Mouse (Mus musculus): Measurements from ENCODE around the gene Zbtb11.

GRCm38 (mm10) chr16:55969147-55969546 lies 4.5 kb upstream of the Zbtb11 start:
- no peak for TF ChIP-seq POLR2A (IDR thresholded peaks at IDR 0.05; ENCODE audit: extremely low read depth, insufficient read depth, low read length)
- TF ChIP-seq CTCF (IDR thresholded peaks at IDR 0.05; ENCODE audit: low read depth, low read length) = peak; percentile 72

All from liver, adult 2 months (tissue).